Mouse (Mus musculus) liver, embryonic 14.5 days (tissue): ENCODE measurements around the gene Wasf2. TPM values are rescaled to one million over a fixed set of nuclear protein-coding genes. Genes with fewer than 3 reads are reported as not detected.

ENCODE experiments used
- ATAC-seq: fragments of 200-750 bp; cut with Nextera tagmentation; 2 replicates; pipeline ENCODE4 v1.8.0; 2017; ENCODE audit warnings: moderate number of reproducible peaks, mild to moderate bottlenecking, moderate library complexity; ENCODE audit not compliant: insufficient read depth
- DNase-seq, 3 experiments: peaks; one replicate each; pipeline ENCODE4 v3.0.0-alpha.2; 2012 to 2013; ENCODE audit warnings: low read depth in 3 of 3, low spot score in 3 of 3
- H3K27ac ChIP-seq: fragments of 300-500 bp; sonication (generic); 2 replicates; pipeline ENCODE4 v1.5.1; 2014; ENCODE audit warnings: moderate library complexity, mild to moderate bottlenecking, control low read depth, inconsistent platforms
- H3K27me3 ChIP-seq: fragments of 300-500 bp; sonication (generic); 2 replicates; pipeline ENCODE4 v1.6.1; 2014; ENCODE audit warnings: mild to moderate bottlenecking, low read length, moderate library complexity; ENCODE audit not compliant: control insufficient read depth, insufficient read depth
- H3K36me3 ChIP-seq: fragments of 300-500 bp; sonication (generic); replicated peaks from 2 replicates; pipeline ENCODE4 v1.6.1; 2014; ENCODE audit warnings: low read depth; ENCODE audit not compliant: control insufficient read depth, insufficient read depth
- H3K4me1 ChIP-seq, 2 experiments: fragments of 200-500 bp in 1 of 2; fragments of 300-500 bp in 1 of 2; sonication (generic) in 1 of 2; replicated peaks; 2 replicates each; pipeline ENCODE4 v1.6.1; 2012 to 2014; ENCODE audit warnings: antibody characterized with exemption in 1 of 2, inconsistent platforms in 1 of 2, low read length in 1 of 2; ENCODE audit not compliant: control insufficient read depth in 2 of 2, insufficient read depth in 2 of 2
- H3K4me2 ChIP-seq: fragments of 300-500 bp; sonication (generic); 2 replicates; pipeline ENCODE4 v1.6.1; 2014; ENCODE audit warnings: low read depth, mild to moderate bottlenecking, control low read depth, moderate library complexity
- H3K4me3 ChIP-seq, 2 experiments: fragments of 200-500 bp in 1 of 2; fragments of 300-500 bp in 1 of 2; sonication (generic) in 1 of 2; 2 replicates each; pipeline ENCODE4 v1.5.1; 2012 to 2014; ENCODE audit warnings: low read depth in 2 of 2, low read length in 2 of 2, mild to moderate bottlenecking in 2 of 2, control low read depth in 1 of 2, inconsistent platforms in 1 of 2, moderate library complexity in 1 of 2; ENCODE audit not compliant: insufficient read depth in 1 of 2
- H3K9ac ChIP-seq: fragments of 300-500 bp; sonication (generic); replicated peaks from 2 replicates; pipeline ENCODE4 v1.6.1; 2014; ENCODE audit warnings: mild to moderate bottlenecking, control low read depth, moderate library complexity
- H3K9me3 ChIP-seq: fragments of 300-500 bp; sonication (generic); 2 replicates; pipeline ENCODE4 v1.6.1; 2016; ENCODE audit warnings: low read length, mixed read lengths; ENCODE audit not compliant: control insufficient read depth
- CTCF ChIP-seq: IDR thresholded peaks from 2 replicates; pipeline ENCODE4 v1.5.1; 2016; ENCODE audit warnings: antibody characterized with exemption, low read depth, control low read depth
- EP300 ChIP-seq: IDR thresholded peaks from 2 replicates; pipeline ENCODE4 v1.6.1; 2016; ENCODE audit warnings: antibody characterized with exemption, low read depth
- WGBS: fragments of 180-500 bp; shearing (Covaris S2); extraction: QIAGEN DNeasy Blood & Tissue Kit; methylation state at CpG from one replicate; pipeline ENCODE4 v1.1.7; 2014; ENCODE audit not compliant: insufficient replicate concordance; 5-methylcytosine and 5-hydroxymethylcytosine counted together
- polyA plus RNA-seq, 2 experiments: library from polyadenylated mRNA; depleted of rRNA in 1 of 2; stranded (reverse) in 1 of 2; unstranded in 1 of 2; fragments of >200 nt; fragmentation: Nextera tagmentation in 1 of 2; extraction: Ambion mirVana in 1 of 2; gene quantifications; 2 replicates each; pipeline versions ENCODE4 v1.2.1 to v1.2.3; 2012 to 2014

The Wasf2 gene
- polyA plus RNA-seq, 2 experiments: 11.4 to 31.4 TPM

GRCm38 (mm10) chr4:133089802-133090201 lies 40.5 kb upstream of the Wasf2 start:
- ATAC-seq (no peak), DNase-seq (no peak)
- Histone ChIP-seq H3K4me3 (no peak overlapping the region), H3K9me3 (no peaks in the 10 kb centered on the region), H3K27ac (no peak overlapping the region), H3K4me2 (no peak overlapping the region), H3K27me3 (peaks cover 42% of the 10 kb centered on the region), H3K36me3 (no peaks in the 10 kb centered on the region), H3K9ac (no peak overlapping the region), H3K4me1 (peaks cover 0 to 18% of the 10 kb centered on the region in 2 experiments; a peak in 3 of 4 replicates)
- TF ChIP-seq EP300 (no peak), CTCF (no peak)
- 70% methylated on average over 4 of the region's 4 CpGs for WGBS

GRCm38 (mm10) chr4:133090276-133090719 lies 40.0 kb upstream of the Wasf2 start:
- no peaks in the 10 kb centered on the region for H3K9me3 ChIP-seq
- H3K36me3 ChIP-seq: no peaks in the 10 kb centered on the region
- H3K4me1 ChIP-seq: peaks cover 0 to 19% of the 10 kb centered on the region in 2 experiments; a peak in 3 of 4 replicates
- H3K27ac ChIP-seq: no peak overlapping the region
- TF ChIP-seq EP300: no peak
- no peak for TF ChIP-seq CTCF
- DNase-seq (no peak), ATAC-seq (no peak)
- H3K9ac ChIP-seq: no peak overlapping the region
- WGBS: 55% methylated on average over 8 of the region's 8 CpGs
- H3K4me3 ChIP-seq: no peak overlapping the region
- peaks cover 42% of the 10 kb centered on the region for H3K27me3 ChIP-seq
- H3K4me2 ChIP-seq: no peak overlapping the region

GRCm38 (mm10) chr4:133090720-133091458 lies 39.4 kb upstream of the Wasf2 start:
- peaks cover 42% of the 10 kb centered on the region for H3K27me3 ChIP-seq
- no peak for TF ChIP-seq CTCF
- TF ChIP-seq EP300: no peak
- no peaks in the 10 kb centered on the region for H3K9me3 ChIP-seq
- no peak overlapping the region for H3K4me3 ChIP-seq
- no peak overlapping the region for H3K9ac ChIP-seq
- no peak for ATAC-seq
- no peak overlapping the region for H3K4me2 ChIP-seq
- no peaks in the 10 kb centered on the region for H3K36me3 ChIP-seq
- H3K27ac ChIP-seq: no peak overlapping the region
- H3K4me1 ChIP-seq: peaks cover 0 to 21% of the 10 kb centered on the region in 2 experiments; a peak in 3 of 4 replicates
- WGBS: 32% methylated on average over 18 of the region's 18 CpGs
- DNase-seq: no peak

- 44% methylated on average over 4 of the region's 4 CpGs for WGBS
- H3K9me3 ChIP-seq: no peaks in the 10 kb centered on the region
- ATAC-seq (no peak), DNase-seq (no peak)
- peaks cover 42% of the 10 kb centered on the region for H3K27me3 ChIP-seq
- TF ChIP-seq EP300 (no peak), CTCF (no peak)
- H3K9ac ChIP-seq: no peak overlapping the region
- no peak overlapping the region for H3K4me2 ChIP-seq
- peaks cover 0 to 21% of the 10 kb centered on the region in 2 experiments; a peak in 3 of 4 replicates for H3K4me1 ChIP-seq
- H3K4me3 ChIP-seq: no peak overlapping the region
- H3K27ac ChIP-seq: no peak overlapping the region
- H3K36me3 ChIP-seq: no peaks in the 10 kb centered on the region
These were observed 38.9 kb upstream of the Wasf2 start for GRCm38 (mm10) chr4:133091459-133091785.

GRCm38 (mm10) chr4:133092453-133092901 lies 37.8 kb upstream of the Wasf2 start:
- Histone ChIP-seq H3K27ac (no peak overlapping the region), H3K4me2 (peak overlapping the region; percentile 24), H3K27me3 (peaks cover 42% of the 10 kb centered on the region), H3K9me3 (no peaks in the 10 kb centered on the region), H3K4me1 (peaks cover 0 to 19% of the 10 kb centered on the region in 2 experiments; a peak in 3 of 4 replicates), H3K36me3 (no peaks in the 10 kb centered on the region), H3K4me3 (no peak overlapping the region), H3K9ac (no peak overlapping the region)
- DNase-seq: no peak
- TF ChIP-seq CTCF (no peak), EP300 (no peak)
- ATAC-seq: no peak
- WGBS: 2% methylated on average over 18 of the region's 18 CpGs
